Mouse (Mus musculus): ENCODE results near the gene Tmeff2. TPM values are rescaled to one million over a fixed set of nuclear protein-coding genes. Genes with fewer than 3 reads are reported as not detected.

Gene Tmeff2
- polyA plus RNA-seq, 1 experiment from 2014 or later = not detected

GRCm38 (mm10) chr1:51107299-51107698, 206.9 kb downstream of the Tmeff2 start:
- no peaks in the 10 kb centered on the region for H3K36me3 ChIP-seq (ENCODE audit: inconsistent target)
- no peak overlapping the region for H3K4me3 ChIP-seq (ENCODE audit: inconsistent target)
- 81% methylated on average over 2 of the region's 2 CpGs for WGBS (ENCODE audit: missing documents)
- no peaks in the 10 kb centered on the region for H3K79me2 ChIP-seq (ENCODE audit: inconsistent target)
- no peak overlapping the region for H3K27ac ChIP-seq

- WGBS (ENCODE audit: missing documents) = 85% methylated on average over 5 of the region's 5 CpGs
- Histone ChIP-seq H3K79me2 (ENCODE audit: inconsistent target) (no peaks in the 10 kb centered on the region), H3K36me3 (ENCODE audit: inconsistent target) (no peaks in the 10 kb centered on the region), H3K27ac (no peak overlapping the region), H3K4me3 (ENCODE audit: inconsistent target) (no peak overlapping the region)
These were observed 214.3 kb downstream of the Tmeff2 start for GRCm38 (mm10) chr1:51114721-51115120.

GRCm38 (mm10) chr1:51115761-51116160, 215.3 kb downstream of the Tmeff2 start:
- 90% methylated on average over 5 of the region's 5 CpGs for WGBS (ENCODE audit: missing documents)
- Histone ChIP-seq H3K79me2 (ENCODE audit: inconsistent target) (no peaks in the 10 kb centered on the region), H3K36me3 (ENCODE audit: inconsistent target) (no peaks in the 10 kb centered on the region), H3K27ac (no peak overlapping the region), H3K4me3 (ENCODE audit: inconsistent target) (no peak overlapping the region)

- Histone ChIP-seq H3K4me3 (ENCODE audit: inconsistent target) (no peak overlapping the region), H3K27ac (no peak overlapping the region), H3K79me2 (ENCODE audit: inconsistent target) (no peaks in the 10 kb centered on the region), H3K36me3 (ENCODE audit: inconsistent target) (no peaks in the 10 kb centered on the region)
- WGBS (ENCODE audit: missing documents) = 89% methylated on average over 1 of the region's 2 CpGs
These were observed 217.4 kb downstream of the Tmeff2 start for GRCm38 (mm10) chr1:51117830-51118229.

- Histone ChIP-seq H3K27ac (no peak overlapping the region), H3K4me3 (ENCODE audit: inconsistent target) (no peak overlapping the region), H3K36me3 (ENCODE audit: inconsistent target) (no peaks in the 10 kb centered on the region), H3K79me2 (ENCODE audit: inconsistent target) (no peaks in the 10 kb centered on the region)
- WGBS (ENCODE audit: missing documents) = 87% methylated on average over 10 of the region's 10 CpGs
These were observed 225.4 kb downstream of the Tmeff2 start for GRCm38 (mm10) chr1:51125671-51126424.

- no peak overlapping the region for H3K4me3 ChIP-seq (ENCODE audit: inconsistent target)
These were observed 225.9 kb downstream of the Tmeff2 start for GRCm38 (mm10) chr1:51126425-51126765.

GRCm38 (mm10) chr1:51136792-51137191, 236.3 kb downstream of the Tmeff2 start:
- no peak overlapping the region for H3K27ac ChIP-seq
- no peaks in the 10 kb centered on the region for H3K79me2 ChIP-seq (ENCODE audit: inconsistent target)
- whole genome bisulfite sequencing (ENCODE audit: missing documents) = 11% methylated on average over 2 of the region's 2 CpGs
- no peak overlapping the region for H3K4me3 ChIP-seq (ENCODE audit: inconsistent target)
- no peaks in the 10 kb centered on the region for H3K36me3 ChIP-seq (ENCODE audit: inconsistent target)

More at GRCm38 (mm10) chr1:51126425-51126765, 225.9 kb downstream of the Tmeff2 start:
- Histone ChIP-seq H3K79me2 (ENCODE audit: inconsistent target) (no peaks in the 10 kb centered on the region), H3K27ac (no peak overlapping the region), H3K36me3 (ENCODE audit: inconsistent target) (no peaks in the 10 kb centered on the region)
- 41% methylated on average over 5 of the region's 5 CpGs for WGBS (ENCODE audit: missing documents)

- Histone ChIP-seq H3K4me3 (ENCODE audit: inconsistent target) (no peak overlapping the region), H3K79me2 (ENCODE audit: inconsistent target) (no peaks in the 10 kb centered on the region), H3K36me3 (ENCODE audit: inconsistent target) (no peaks in the 10 kb centered on the region), H3K27ac (no peak overlapping the region)
- WGBS (ENCODE audit: missing documents) = 89% methylated on average over 9 of the region's 10 CpGs
These were observed 239.2 kb downstream of the Tmeff2 start for GRCm38 (mm10) chr1:51139605-51140004.

GRCm38 (mm10) chr1:51141381-51141780, 240.9 kb downstream of the Tmeff2 start:
- Histone ChIP-seq H3K79me2 (ENCODE audit: inconsistent target) (no peaks in the 10 kb centered on the region), H3K4me3 (ENCODE audit: inconsistent target) (no peak overlapping the region), H3K36me3 (ENCODE audit: inconsistent target) (no peaks in the 10 kb centered on the region), H3K27ac (no peak overlapping the region)
- WGBS (ENCODE audit: missing documents) = 100% methylated on average over 1 of the region's 1 CpGs

GRCm38 (mm10) chr1:51142729-51143128, 242.3 kb downstream of the Tmeff2 start:
- no peak overlapping the region for H3K4me3 ChIP-seq (ENCODE audit: inconsistent target)
- WGBS (ENCODE audit: missing documents) = 93% methylated on average over 3 of the region's 3 CpGs
- H3K79me2 ChIP-seq (ENCODE audit: inconsistent target) = no peaks in the 10 kb centered on the region
- H3K36me3 ChIP-seq (ENCODE audit: inconsistent target) = no peaks in the 10 kb centered on the region
- no peak overlapping the region for H3K27ac ChIP-seq

- Histone ChIP-seq H3K27ac (no peak overlapping the region), H3K4me3 (ENCODE audit: inconsistent target) (no peak overlapping the region), H3K36me3 (ENCODE audit: inconsistent target) (no peaks in the 10 kb centered on the region), H3K79me2 (ENCODE audit: inconsistent target) (no peaks in the 10 kb centered on the region)
- 84% methylated on average over 4 of the region's 4 CpGs for WGBS (ENCODE audit: missing documents)
These were observed 245.2 kb downstream of the Tmeff2 start for GRCm38 (mm10) chr1:51145693-51146092.

GRCm38 (mm10) chr1:51148481-51149137, 248.2 kb downstream of the Tmeff2 start:
- Histone ChIP-seq H3K79me2 (ENCODE audit: inconsistent target) (no peaks in the 10 kb centered on the region), H3K4me3 (ENCODE audit: inconsistent target) (no peak overlapping the region), H3K36me3 (ENCODE audit: inconsistent target) (no peaks in the 10 kb centered on the region), H3K27ac (no peak overlapping the region)
- 92% methylated on average over 9 of the region's 9 CpGs for WGBS (ENCODE audit: missing documents)

- WGBS (ENCODE audit: missing documents) = 89% methylated on average over 4 of the region's 4 CpGs
- no peak overlapping the region for H3K4me3 ChIP-seq (ENCODE audit: inconsistent target)
- no peaks in the 10 kb centered on the region for H3K36me3 ChIP-seq (ENCODE audit: inconsistent target)
These were observed 249.0 kb downstream of the Tmeff2 start for GRCm38 (mm10) chr1:51149488-51149887.

GRCm38 (mm10) chr1:51149890-51150289, 249.4 kb downstream of the Tmeff2 start:
- Histone ChIP-seq H3K79me2 (ENCODE audit: inconsistent target) (no peaks in the 10 kb centered on the region), H3K4me3 (ENCODE audit: inconsistent target) (no peak overlapping the region), H3K36me3 (ENCODE audit: inconsistent target) (no peaks in the 10 kb centered on the region), H3K27ac (no peak overlapping the region)
- 85% methylated on average over 1 of the region's 1 CpGs for WGBS (ENCODE audit: missing documents)

More at GRCm38 (mm10) chr1:51149488-51149887, 249.0 kb downstream of the Tmeff2 start:
- Histone ChIP-seq H3K79me2 (ENCODE audit: inconsistent target) (no peaks in the 10 kb centered on the region), H3K27ac (no peak overlapping the region)

- Histone ChIP-seq H3K36me3 (ENCODE audit: inconsistent target) (no peaks in the 10 kb centered on the region), H3K27ac (no peak overlapping the region)
- 86% methylated on average over 1 of the region's 2 CpGs for WGBS (ENCODE audit: missing documents)
These were observed 251.6 kb downstream of the Tmeff2 start for GRCm38 (mm10) chr1:51152017-51152416.

More at GRCm38 (mm10) chr1:51152017-51152416, 251.6 kb downstream of the Tmeff2 start:
- no peak overlapping the region for H3K4me3 ChIP-seq (ENCODE audit: inconsistent target)
- H3K79me2 ChIP-seq (ENCODE audit: inconsistent target) = no peaks in the 10 kb centered on the region

All from macrophage (primary cell).